Mouse (Mus musculus): ENCODE measurements around the gene Arhgap31. TPM values are rescaled to one million over a fixed set of nuclear protein-coding genes. Genes with fewer than 3 reads are reported as not detected.
"Not testable (repeated sequence)": the region's sequence is repeated elsewhere in the genome, so short reads cannot be mapped to it uniquely, and the experiment has no call there.

Gene Arhgap31
- polyA plus RNA-seq, 1 experiment, result 7.8 TPM

- DNase-seq (ENCODE audit: low spot score), result no peak
Measured at GRCm38 (mm10) chr16:38728576-38729132, 15.6 kb upstream of the Arhgap31 start.

- DNase-seq (ENCODE audit: low spot score), result no peak
Measured at GRCm38 (mm10) chr16:38724974-38725373, 11.9 kb upstream of the Arhgap31 start.

GRCm38 (mm10) chr16:38724256-38724655 lies 11.2 kb upstream of the Arhgap31 start:
- no peak for DNase-seq (ENCODE audit: low spot score)

GRCm38 (mm10) chr16:38721377-38721776 lies 8.3 kb upstream of the Arhgap31 start:
- no peak for DNase-seq (ENCODE audit: low spot score)

DNA sequence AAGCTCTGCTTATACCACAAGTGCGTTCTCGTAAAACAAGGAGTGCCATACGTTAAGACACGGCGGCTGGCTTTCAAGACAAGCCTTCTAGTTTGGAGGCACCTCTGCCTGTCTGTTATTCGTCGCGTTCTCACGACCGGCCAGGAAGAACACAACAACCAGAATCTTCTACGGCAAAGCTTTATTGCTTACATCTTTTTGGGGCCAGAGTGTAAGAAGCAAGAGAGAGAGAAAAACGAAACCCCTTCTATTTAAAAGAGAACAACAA lies 1.1 kb upstream of the Arhgap31 start:
- not testable (repeated sequence) for DNase-seq (ENCODE audit: low spot score)

DNA sequence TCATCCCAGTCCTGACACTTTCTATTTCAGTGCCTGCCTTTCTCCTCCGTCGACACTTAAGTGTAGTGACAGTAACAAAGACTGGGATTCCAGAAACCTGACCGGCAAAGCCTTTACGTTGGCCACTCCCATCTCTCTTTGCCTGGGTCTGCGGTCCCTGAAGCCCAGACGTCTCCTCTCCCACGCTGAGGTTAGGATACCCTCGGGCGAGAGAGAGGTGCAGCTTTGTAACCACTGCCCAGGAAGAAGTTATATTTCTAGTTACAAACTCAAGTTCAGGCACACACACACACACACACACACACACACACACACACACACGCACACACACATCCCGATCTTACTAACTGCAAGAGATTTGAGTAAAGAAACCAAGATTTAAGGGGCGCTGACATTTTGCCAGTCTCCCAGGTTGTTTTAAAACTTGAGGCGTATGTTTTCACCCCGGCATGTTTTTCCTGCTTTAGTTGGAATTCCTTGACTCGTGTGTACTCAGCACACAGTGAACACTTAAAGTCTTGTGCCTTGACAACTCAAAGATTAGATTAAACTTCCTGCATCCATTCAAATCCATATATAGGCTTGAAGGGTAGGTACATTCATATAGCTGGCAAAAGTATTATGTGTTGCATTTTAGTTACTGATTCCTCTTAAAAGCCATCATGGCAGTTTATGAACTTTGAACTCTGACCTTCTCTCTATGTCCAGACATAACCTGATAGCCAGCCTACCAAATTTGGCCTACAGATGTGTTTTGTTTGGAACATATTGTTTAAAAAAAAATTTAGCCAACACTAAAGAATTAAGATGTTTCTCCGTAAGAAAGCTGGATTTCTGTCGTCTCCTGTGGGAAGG lies 557 bp upstream of the Arhgap31 start:
- DNase-seq (ENCODE audit: low spot score), result no peak

GRCm38 (mm10) chr16:38712105-38712504 lies 969 bp downstream of the Arhgap31 start:
- DNase-seq (ENCODE audit: low spot score), result no peak

DNA sequence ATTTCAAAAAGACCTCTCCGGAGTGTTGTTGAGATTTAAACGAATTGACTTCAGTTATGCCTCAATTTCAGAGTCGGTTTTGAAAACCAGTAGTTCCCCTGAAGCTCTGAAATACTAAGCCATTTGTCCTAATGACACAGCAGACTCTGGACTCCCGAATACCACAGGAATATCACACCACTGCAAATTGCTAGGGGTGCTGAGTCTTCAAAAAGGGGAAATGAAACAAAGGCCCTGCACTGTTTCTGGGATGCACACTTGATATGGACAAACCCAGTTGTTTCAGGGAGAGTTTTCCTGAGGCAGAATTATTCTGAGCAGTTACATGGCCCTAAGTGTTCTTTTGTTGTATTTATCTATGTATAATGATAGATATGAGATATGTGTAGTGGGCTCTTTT lies 1.8 kb downstream of the Arhgap31 start:
- DNase-seq (ENCODE audit: low spot score), result no peak

DNA sequence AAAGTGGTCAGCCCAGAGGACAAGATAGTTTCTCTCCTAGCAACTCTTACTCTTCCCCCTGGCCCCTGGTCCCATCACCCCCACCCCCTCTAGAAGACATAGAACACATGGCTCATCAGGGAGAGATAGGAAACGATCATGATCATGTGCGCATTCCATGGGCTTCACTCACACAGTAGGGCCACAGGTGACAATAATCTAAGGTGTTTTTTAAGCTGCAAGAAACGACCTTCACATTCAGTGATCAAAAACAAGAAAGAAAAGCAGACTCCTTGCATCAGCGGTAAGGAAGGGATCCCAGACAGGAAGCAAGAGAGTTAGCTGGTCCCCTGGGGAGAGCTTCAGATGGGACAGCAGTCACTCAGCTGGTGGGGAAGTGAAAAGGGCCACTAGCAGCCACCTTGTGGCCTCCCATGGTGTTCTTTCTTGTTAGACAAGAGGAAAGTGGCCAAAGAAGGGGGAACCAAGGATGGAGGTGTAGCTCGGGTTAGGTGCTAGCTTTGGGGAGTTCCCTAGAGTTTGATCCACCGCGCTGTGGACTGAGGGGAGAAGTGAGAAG lies 4.0 kb downstream of the Arhgap31 start:
- no peak for DNase-seq (ENCODE audit: low spot score)

DNA sequence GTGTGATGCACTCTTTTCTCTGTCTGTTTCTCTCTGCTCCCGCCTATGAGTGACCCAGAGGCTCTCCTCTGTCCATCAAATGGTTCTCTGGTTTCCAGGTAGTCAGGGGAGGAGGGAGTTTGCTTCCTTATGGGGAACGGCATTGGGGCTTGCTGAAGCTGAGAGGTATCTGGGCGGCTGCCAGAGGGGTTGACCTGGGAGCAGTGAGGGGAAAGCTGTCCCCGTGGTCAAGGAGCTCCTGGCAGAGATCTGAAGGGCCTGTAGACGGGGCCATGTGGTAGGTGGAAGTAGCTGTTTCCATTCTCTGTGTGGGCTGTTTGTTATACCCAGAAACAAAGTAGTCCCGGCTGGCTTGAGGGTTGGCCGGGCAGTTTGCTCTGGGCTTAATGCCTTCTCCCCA lies 6.3 kb downstream of the Arhgap31 start:
- no peak for DNase-seq (ENCODE audit: low spot score)

DNA sequence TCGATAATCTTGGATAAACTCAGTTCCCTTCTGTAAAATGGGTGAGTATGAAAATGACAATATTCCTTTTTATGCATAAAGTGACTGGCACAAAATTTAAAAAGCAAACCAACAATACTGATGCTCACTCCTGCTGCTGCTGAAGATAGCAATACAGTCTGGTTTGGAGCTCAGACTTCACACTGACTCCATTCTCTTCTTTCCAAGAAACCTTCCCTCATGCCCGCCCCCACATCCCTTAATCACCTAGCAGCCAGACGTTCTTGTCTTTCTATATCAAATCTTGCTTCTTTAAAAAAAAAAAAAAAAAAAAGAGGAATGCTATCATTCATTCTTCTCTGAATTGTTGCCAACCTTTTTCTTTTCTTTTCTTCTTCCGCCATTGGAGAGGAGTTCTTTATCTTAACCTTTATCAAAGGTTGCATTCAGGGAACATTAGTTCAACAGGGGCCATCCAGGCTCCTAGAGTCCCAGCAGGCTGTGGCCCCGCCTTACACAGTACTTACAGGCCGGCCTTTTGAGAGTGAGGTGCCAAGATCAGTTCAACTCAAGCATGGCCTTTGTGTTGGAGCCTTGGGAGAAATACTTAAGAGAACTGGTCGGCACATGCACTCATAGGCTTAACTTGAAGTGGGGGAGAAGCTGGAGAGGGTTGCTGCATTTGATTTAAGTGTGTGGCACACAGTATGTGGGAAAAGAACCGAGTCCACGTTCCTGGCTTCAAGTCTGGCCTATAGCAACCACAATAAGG lies 7.4 kb downstream of the Arhgap31 start:
- DNase-seq (ENCODE audit: low spot score), result no peak

GRCm38 (mm10) chr16:38703501-38703900 lies 9.6 kb downstream of the Arhgap31 start:
- DNase-seq (ENCODE audit: low spot score), result no peak

- no peak for DNase-seq (ENCODE audit: low spot score)
Measured at GRCm38 (mm10) chr16:38702316-38702715, 10.8 kb downstream of the Arhgap31 start.

DNA sequence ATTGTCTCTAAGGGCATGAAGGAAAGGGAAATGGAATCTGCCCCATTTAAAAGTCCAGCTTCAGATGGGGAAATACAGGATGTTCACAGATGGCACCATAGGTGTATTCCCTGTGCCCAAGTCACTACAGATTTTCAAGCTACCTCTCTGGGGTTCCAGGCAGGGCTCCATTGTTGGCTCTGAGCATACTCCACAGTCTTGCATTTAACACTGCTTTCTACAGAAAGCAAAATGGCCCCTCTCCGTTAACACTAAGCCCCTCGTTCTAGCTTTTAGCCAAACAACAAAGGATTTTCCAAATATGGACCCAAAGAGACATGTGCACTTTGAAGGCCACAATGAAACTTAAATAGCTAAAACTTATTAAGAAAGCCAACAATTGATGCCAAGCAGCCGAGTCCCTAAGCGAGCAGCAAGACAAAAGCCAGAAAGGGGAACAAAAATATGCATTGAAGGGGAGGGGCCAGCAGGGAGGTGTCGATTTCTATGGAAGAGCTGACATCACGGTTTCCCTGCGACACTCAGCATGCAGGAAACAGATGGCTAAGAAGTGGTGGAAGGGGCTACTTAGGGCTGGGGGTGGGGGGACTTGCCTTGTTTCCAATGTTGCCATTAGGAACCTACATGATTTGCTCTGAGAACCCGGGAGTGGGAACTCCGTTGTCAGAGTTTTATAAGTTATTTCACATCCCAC lies 11.4 kb downstream of the Arhgap31 start:
- no peak for DNase-seq (ENCODE audit: low spot score)

GRCm38 (mm10) chr16:38700392-38701162 lies 12.5 kb downstream of the Arhgap31 start:
- DNase-seq (ENCODE audit: low spot score), result no peak

GRCm38 (mm10) chr16:38697611-38698010 lies 15.5 kb downstream of the Arhgap31 start:
- no peak for DNase-seq (ENCODE audit: low spot score)

DNA sequence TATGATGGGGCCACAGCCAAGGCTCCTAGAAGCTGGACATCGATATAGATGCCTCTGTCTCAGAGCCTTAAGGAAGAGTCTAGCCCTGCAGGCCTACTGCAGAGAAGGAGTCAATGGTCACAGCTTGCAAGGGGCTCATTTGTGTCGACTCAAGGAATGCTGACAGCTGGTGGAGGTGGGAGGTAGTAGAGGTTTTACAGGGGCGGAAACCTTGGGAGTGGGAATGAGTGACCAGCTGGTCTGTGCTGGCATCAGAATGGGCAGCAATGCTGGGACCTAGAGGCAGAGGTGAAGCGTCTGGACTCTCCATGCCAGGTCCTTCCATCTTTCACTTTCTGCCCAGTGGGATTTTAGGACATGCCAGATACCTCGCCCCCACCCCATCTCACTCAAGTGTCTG lies 17.5 kb downstream of the Arhgap31 start:
- no peak for DNase-seq (ENCODE audit: low spot score)

DNA sequence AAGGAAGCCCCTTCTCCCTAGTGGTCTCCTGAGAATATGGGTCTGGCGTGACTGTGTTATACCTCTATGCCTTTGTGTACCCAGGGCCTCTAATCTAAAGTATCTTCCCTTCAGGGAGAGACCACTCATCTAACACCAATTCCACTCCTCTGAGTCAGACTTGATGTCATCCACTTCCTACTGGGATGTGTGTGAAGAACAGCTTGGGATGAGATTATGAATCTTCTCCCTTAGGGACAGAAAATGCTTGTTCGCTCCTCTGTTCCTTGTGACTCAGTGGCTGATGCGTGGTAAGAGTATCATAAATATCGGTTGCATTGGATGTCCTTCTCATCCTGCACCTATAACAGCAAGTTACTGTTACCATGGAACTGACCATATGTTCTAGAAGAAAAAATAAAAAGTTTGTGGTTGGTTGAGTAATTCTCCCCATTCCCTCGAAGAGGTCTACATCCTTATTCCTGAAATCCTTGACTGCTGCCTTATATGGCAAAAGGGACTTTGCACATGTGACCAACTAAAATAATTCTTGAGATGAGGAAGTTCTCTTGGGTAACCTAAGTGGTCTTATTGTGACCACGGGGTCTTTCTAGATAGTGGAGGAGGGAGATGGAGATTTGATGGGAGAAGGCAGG lies 18.1 kb downstream of the Arhgap31 start:
- no peak for DNase-seq (ENCODE audit: low spot score)

DNA sequence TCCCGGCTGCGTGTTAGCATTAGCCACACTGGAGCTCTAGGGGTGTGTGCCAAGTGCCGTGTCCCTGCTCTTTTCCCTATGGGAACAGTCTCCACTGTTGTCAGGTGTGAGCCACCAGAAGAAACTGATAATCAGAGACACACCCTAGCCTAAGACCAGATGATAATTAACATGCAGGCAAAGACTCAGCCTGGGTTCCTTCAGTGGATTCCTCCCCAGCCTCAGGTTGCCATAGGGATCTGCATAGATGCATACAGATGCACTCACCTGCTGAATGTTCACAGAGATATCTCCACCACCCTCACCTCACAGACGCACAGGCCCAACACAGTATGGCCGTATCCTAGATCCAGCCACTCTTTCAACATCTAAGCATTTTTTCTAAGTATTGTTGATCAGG lies 22.6 kb downstream of the Arhgap31 start:
- DNase-seq (ENCODE audit: low spot score), result no peak

GRCm38 (mm10) chr16:38689786-38690185 lies 23.3 kb downstream of the Arhgap31 start:
- DNase-seq (ENCODE audit: low spot score), result no peak
